Mouse (Mus musculus): Measurements from ENCODE around the gene B3gntl1. TPM values are rescaled to one million over a fixed set of nuclear protein-coding genes. Genes with fewer than 3 reads are reported as not detected.
A peak's percentile ranks its signal among the peaks of the same experiment; 100 is the strongest.

Gene B3gntl1
- polyA plus RNA-seq, 1 experiment from 2014 or later = 9.1 TPM

DNA sequence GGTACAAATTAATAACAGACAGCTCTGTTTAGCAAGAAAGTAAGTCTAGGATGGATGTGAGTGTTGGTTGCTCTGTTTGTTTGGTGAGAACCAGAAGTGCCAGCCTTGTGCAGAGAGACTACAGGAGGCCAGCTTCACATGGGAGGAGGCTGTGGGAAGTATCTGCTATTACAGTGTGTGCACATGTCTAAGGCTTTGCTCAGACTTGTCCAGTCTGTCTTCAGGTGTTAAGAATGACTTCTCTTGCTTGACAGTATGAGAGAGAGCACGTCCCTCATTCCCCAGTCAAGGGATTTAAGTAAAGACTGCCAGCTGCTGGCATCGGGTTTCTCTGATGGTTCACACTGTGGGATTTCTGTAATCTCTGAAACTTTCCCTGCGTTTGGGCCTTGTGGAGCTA is 71.5 kb downstream of the B3gntl1 start:
- Histone ChIP-seq H3K4me2 (replicated peaks) (no peak overlapping the region), H3K4me1 (no peaks in the 10 kb centered on the region), H3K27me3 (no peaks in the 10 kb centered on the region), H3K27ac (peak overlapping the region; percentile 55; the same call in 1 of the 2 replicates), H3K36me3 (peaks cover 51% of the 10 kb centered on the region), H3K9me3 (no peaks in the 10 kb centered on the region), H3K9ac (no peak overlapping the region), H3K4me3 (no peak overlapping the region)
- 58% methylated on average over 3 of the region's 3 CpGs for WGBS
- no peak for ATAC-seq (ENCODE audit: insufficient number of reproducible peaks, insufficient read depth, low FRiP score, low TSS enrichment)

DNA sequence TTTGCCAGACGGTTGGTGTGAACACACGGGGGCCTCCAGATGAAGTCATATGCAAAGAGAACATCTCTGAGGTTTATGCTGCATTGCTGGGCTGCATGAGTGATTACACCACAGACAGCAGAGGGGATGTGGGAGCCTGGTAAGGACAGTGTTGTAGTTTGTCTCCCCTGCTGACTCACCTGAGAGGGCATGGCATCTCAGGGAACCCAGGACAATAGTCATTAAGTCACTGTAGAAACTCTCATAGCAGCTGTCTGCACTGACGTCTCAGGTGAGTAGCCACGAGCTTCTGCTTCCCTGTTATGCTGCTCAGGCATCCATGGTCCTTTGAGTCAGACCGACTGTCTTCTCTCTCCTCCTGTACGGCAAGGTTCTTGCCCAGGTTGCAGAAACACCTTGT is 75.7 kb downstream of the B3gntl1 start:
- no peaks in the 10 kb centered on the region for H3K4me1 ChIP-seq
- ATAC-seq (ENCODE audit: insufficient number of reproducible peaks, insufficient read depth, low FRiP score, low TSS enrichment) = no peak
- H3K9ac ChIP-seq = no peak overlapping the region
- no peak overlapping the region for H3K27ac ChIP-seq
- no peak overlapping the region for H3K4me3 ChIP-seq
- H3K9me3 ChIP-seq = no peaks in the 10 kb centered on the region
- no peaks in the 10 kb centered on the region for H3K27me3 ChIP-seq
- H3K4me2 ChIP-seq (replicated peaks) = no peak overlapping the region
- peaks cover 44% of the 10 kb centered on the region for H3K36me3 ChIP-seq
- 89% methylated on average over 6 of the region's 6 CpGs for WGBS

DNA sequence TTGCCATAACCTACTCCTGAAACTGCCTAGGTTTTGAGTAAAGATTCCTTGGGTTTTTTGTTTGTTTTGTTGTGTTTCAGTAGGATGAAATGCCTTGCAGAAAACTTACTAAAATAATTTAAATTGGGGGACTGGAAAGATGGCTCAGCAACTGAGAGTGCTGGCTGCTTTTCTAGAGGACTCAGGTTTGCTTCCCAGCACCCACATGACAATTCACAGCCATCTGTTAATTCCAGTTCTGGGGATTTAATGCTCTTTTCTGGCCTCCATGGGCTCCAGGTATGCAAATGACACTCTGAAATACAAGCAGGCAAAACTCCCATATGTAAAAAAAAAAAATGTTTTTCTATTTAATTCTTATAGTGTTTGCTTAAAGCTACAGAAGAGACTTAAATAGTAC is 91.1 kb downstream of the B3gntl1 start:
- H3K4me1 ChIP-seq = no peaks in the 10 kb centered on the region
- no peaks in the 10 kb centered on the region for H3K27me3 ChIP-seq
- H3K9ac ChIP-seq = no peak overlapping the region
- H3K27ac ChIP-seq = no peak overlapping the region
- H3K9me3 ChIP-seq = no peaks in the 10 kb centered on the region
- H3K4me3 ChIP-seq = no peak overlapping the region
- H3K36me3 ChIP-seq = 0 out of 2 replicates have a peak, but pooled peaks cover 6% of the 10 kb centered on the region
- no peak for ATAC-seq (ENCODE audit: insufficient number of reproducible peaks, insufficient read depth, low FRiP score, low TSS enrichment)
- no peak overlapping the region for H3K4me2 ChIP-seq (replicated peaks)

Other genes starting within 250 kb of the B3gntl1 start
- gene Fn3k, start 238.2 kb downstream of the B3gntl1 start, polyA plus RNA-seq (2016; fragmentation: Nextera tagmentation; extraction: Ambion mirVana) = 0.51 and 0.78 TPM in 2 replicates
- gene Tbcd, start 221.2 kb downstream of the B3gntl1 start, polyA plus RNA-seq (2016; fragmentation: Nextera tagmentation; extraction: Ambion mirVana) = 51.0 and 54.7 TPM in 2 replicates
- 2.3 and 2.6 TPM in 2 replicates for gene Zfp750, start 153.8 kb downstream of the B3gntl1 start, polyA plus RNA-seq (2016; fragmentation: Nextera tagmentation; extraction: Ambion mirVana)
- 11.1 and 11.5 TPM in 2 replicates for gene Metrnl, start 28.4 kb upstream of the B3gntl1 start, polyA plus RNA-seq (2016; fragmentation: Nextera tagmentation; extraction: Ambion mirVana)
- not detected in 2 replicates for gene Ptchd3, start 157.1 kb upstream of the B3gntl1 start, polyA plus RNA-seq (2016; fragmentation: Nextera tagmentation; extraction: Ambion mirVana)

Data from embryonic facial prominence, embryonic 12.5 days (tissue).